Mouse (Mus musculus) forebrain, embryonic 13.5 days (tissue): ENCODE data around the gene Dnaja1. TPM values are rescaled to one million over a fixed set of nuclear protein-coding genes. Genes with fewer than 3 reads are reported as not detected.

Experiments
- ATAC-seq: fragments of 200-750 bp; cut with Nextera tagmentation; 2 replicates; pipeline ENCODE4 v1.8.0; 2017
- H3K27ac ChIP-seq: fragments of 300-500 bp; sonication (generic); 2 replicates; pipeline ENCODE4 v1.5.1; 2015; ENCODE audit warnings: inconsistent platforms, mild to moderate bottlenecking, moderate library complexity
- H3K27me3 ChIP-seq: fragments of 300-500 bp; sonication (generic); 2 replicates; pipeline ENCODE4 v1.6.1; 2015; ENCODE audit warnings: mild to moderate bottlenecking, inconsistent platforms
- H3K36me3 ChIP-seq: fragments of 300-500 bp; sonication (generic); 2 replicates; pipeline ENCODE4 v1.6.1; 2015; ENCODE audit warnings: mild to moderate bottlenecking, inconsistent platforms; ENCODE audit not compliant: poor library complexity, severe bottlenecking
- H3K4me1 ChIP-seq: fragments of 300-500 bp; sonication (generic); 2 replicates; pipeline ENCODE4 v1.6.1; 2015; ENCODE audit warnings: inconsistent platforms
- H3K4me2 ChIP-seq: fragments of 300-500 bp; sonication (generic); 2 replicates; pipeline ENCODE4 v1.6.1; 2015; ENCODE audit warnings: inconsistent platforms, mild to moderate bottlenecking, moderate library complexity
- H3K4me3 ChIP-seq: fragments of 300-500 bp; sonication (generic); 2 replicates; pipeline ENCODE4 v1.5.1; 2015; ENCODE audit warnings: mild to moderate bottlenecking, inconsistent platforms
- H3K9ac ChIP-seq: fragments of 300-500 bp; sonication (generic); 2 replicates; pipeline ENCODE4 v1.6.1; 2015; ENCODE audit warnings: mild to moderate bottlenecking, inconsistent platforms
- H3K9me3 ChIP-seq: fragments of 300-500 bp; sonication (generic); replicated peaks from 2 replicates; pipeline ENCODE4 v1.6.1; 2016; ENCODE audit warnings: inconsistent platforms
- WGBS: fragments of 180-500 bp; shearing (Covaris S2); methylation state at CpG from one replicate; pipeline ENCODE4 v1.1.7; 2015; 5-methylcytosine and 5-hydroxymethylcytosine counted together
- microRNA counts: library from miRNA; unstranded; fragments of <30 nt; microRNA quantifications from one replicate; lab custom pipeline; 2016
- microRNA-seq: library from miRNA; unstranded; fragments of <30 nt; microRNA quantifications from one replicate; pipeline ENCODE4, GENCODE M21; 2016
- polyA plus RNA-seq: library from polyadenylated mRNA; unstranded; fragments of >200 nt; fragmentation: Nextera tagmentation; extraction: Ambion mirVana; gene quantifications from 2 replicates; pipeline ENCODE4 v1.2.1, GENCODE M21; 2015

Gene Dnaja1
- polyA plus RNA-seq, 1 experiment from 2014 or later, result 745 TPM

DNA sequence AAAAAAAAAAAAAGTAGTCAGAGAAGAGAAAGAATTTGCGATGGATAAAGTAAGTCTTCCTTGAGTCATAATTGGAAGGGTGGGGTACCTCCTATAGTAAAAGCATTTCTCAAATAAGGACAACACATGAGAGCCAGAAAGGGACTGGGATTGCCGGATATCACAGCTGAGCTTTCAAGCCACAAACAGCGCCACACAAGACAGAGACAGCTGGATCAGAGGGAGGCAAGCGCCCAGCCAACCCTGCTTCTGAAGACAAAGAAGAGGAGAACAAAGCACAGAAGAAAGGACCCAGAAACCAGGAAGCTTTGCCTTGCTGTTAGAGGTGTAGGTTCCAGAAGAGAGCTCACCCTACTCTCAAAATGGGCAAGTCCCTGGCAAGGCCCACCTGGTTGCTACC lies 64.6 kb downstream of the Dnaja1 start:
- Histone ChIP-seq H3K9ac (no peak overlapping the region), H3K4me1 (no peaks in the 10 kb centered on the region), H3K4me3 (no peak overlapping the region), H3K27ac (no peak overlapping the region), H3K27me3 (no peaks in the 10 kb centered on the region), H3K4me2 (no peak overlapping the region), H3K36me3 (no peaks in the 10 kb centered on the region), H3K9me3 (no peaks in the 10 kb centered on the region)
- no peak for ATAC-seq
- 58% methylated on average over 4 of the region's 4 CpGs for WGBS

MicroRNAs encoded within 50 kb of the gene (microRNA counts, 519-probe panel; counts per million panel counts)
- 177 counts per million, percentile 53 among the panel's probes with 10 or more counts for microRNA mmu-miR-207 (lab: Ali Mortazavi, UCI)

Small RNAs within 50 kb of the gene (microRNA-seq; reads per million reads assigned to microRNA genes)
- gene Mir207, result not detected

Other genes starting within 250 kb of the Dnaja1 start
- 0.18 and 0.31 TPM in 2 replicates for gene Tmem215, start 250.0 kb upstream of the Dnaja1 start, polyA plus RNA-seq
- gene Aptx, start 19.0 kb upstream of the Dnaja1 start, polyA plus RNA-seq, result 54.0 and 58.6 TPM in 2 replicates
- 165 and 180 TPM in 2 replicates for gene Smu1, start 35.8 kb downstream of the Dnaja1 start, polyA plus RNA-seq
- 7.8 and 9.1 TPM in 2 replicates for gene B4galt1, start 131.9 kb downstream of the Dnaja1 start, polyA plus RNA-seq
- gene Spink4, start 197.9 kb downstream of the Dnaja1 start, polyA plus RNA-seq, result not detected in 2 replicates
- gene Bag1, start 226.1 kb downstream of the Dnaja1 start, polyA plus RNA-seq, result 185 and 207 TPM in 2 replicates
- gene Chmp5, start 226.3 kb downstream of the Dnaja1 start, polyA plus RNA-seq, result 169 and 179 TPM in 2 replicates
- gene Nfx1, start 248.8 kb downstream of the Dnaja1 start, polyA plus RNA-seq, result 96.9 and 106 TPM in 2 replicates